Mouse (Mus musculus) brain, embryonic 14.5 days (tissue): ENCODE results near the gene Stmn3.

Experiments used
- CTCF ChIP-seq: fragments of 200-500 bp; IDR thresholded peaks from 2 replicates; pipeline ENCODE4 v1.5.1; 2012; ENCODE audit warnings: inconsistent platforms, mild to moderate bottlenecking, moderate library complexity, borderline replicate concordance; ENCODE audit not compliant: insufficient read depth, insufficient read length; ENCODE audit errors: extremely low read depth
- POLR2A ChIP-seq: fragments of 200-500 bp; IDR thresholded peaks from 2 replicates; pipeline ENCODE4 v1.6.1; 2012; ENCODE audit warnings: mild to moderate bottlenecking, inconsistent platforms, borderline replicate concordance; ENCODE audit not compliant: poor library complexity, insufficient read depth, insufficient read length, severe bottlenecking; ENCODE audit errors: extremely low read depth

DNA sequence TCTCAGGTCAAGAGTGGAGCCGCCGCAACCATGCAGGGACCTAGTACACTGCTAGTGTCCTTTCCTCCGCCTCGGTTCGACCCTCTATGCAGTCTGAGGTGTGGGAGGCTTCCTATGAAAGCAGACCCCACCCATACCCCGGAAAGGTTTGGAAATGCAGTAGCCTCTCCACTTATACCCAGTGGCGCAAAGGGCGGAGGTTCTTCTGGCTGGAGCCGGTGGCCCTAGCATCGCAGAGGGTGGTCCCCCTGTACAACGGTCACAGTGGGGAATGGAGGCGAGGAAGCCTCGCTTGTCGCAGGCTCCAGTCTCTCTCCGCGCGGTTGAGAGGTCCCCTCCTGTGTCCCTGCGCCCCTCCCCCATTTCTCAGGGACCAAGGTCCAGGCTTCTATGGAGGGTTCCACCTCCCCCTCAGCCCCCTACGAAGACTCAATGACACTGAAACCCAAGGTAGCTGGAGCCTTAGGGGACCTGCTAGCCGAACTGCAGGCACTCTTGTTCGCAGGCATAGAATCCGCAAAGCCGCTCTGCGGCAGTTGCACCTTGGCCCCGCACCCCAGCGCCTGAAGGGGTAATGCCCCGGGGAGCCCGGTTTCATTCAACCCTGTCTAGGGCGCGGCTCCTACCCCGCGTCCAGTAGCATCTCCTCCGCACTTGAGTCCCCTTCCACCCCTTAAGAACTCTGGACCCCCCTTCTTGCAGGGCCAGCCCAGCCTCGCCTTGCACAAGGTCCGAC, 788 bp downstream of the Stmn3 start:
- TF ChIP-seq POLR2A, result no peak
- TF ChIP-seq CTCF, result no peak
